Mouse (Mus musculus) brown adipose tissue, adult 24 weeks (tissue): ENCODE measurements around the gene Smok3b. TPM values are rescaled to one million over a fixed set of nuclear protein-coding genes. Genes with fewer than 3 reads are reported as not detected.

Experiments
- H3K27ac ChIP-seq: fragments of 200-500 bp; replicated peaks from 2 replicates; pipeline ENCODE4 v1.5.1; 2012; ENCODE audit warnings: low read depth, mild to moderate bottlenecking, low read length
- H3K4me1 ChIP-seq: fragments of 200-500 bp; 2 replicates; pipeline ENCODE4 v1.6.1; 2012; ENCODE audit warnings: low read length, mixed read lengths; ENCODE audit not compliant: control insufficient read depth, insufficient read depth, insufficient read length
- H3K4me3 ChIP-seq: fragments of 200-500 bp; 2 replicates; pipeline ENCODE4 v1.5.1; 2012; ENCODE audit warnings: low read depth, mild to moderate bottlenecking, low read length, moderate library complexity; ENCODE audit not compliant: insufficient read depth
- polyA plus RNA-seq: library from polyadenylated mRNA; stranded (reverse); fragments of >200 nt; gene quantifications from 2 replicates; pipeline ENCODE4 v1.2.4, GENCODE M21; 2012; ENCODE audit not compliant: missing spikeins, insufficient read depth, insufficient read length

Gene Smok3b
- polyA plus RNA-seq, 1 experiment = not detected

DNA sequence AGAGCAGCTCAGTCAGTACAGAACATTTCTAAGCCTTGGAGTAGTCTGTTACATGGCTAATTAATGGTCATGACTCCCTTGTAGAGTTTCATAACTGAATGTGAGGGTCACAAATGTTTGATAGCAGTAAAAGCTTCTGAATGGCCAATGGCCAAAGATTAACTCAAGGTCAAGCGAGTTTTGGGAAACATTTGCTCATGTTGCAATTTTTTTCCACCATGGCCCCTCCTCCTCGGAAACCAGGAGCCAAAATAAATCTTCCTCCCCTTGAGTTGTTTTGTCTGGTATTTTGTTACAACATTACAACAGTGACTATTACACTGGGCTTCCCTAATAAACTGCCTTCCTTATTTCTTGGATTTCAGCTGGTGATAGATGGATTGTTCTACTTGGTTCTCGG is 54.5 kb downstream of the Smok3b start:
- Histone ChIP-seq H3K4me1 (no peaks in the 10 kb centered on the region), H3K27ac (no peak overlapping the region), H3K4me3 (no peak overlapping the region)

DNA sequence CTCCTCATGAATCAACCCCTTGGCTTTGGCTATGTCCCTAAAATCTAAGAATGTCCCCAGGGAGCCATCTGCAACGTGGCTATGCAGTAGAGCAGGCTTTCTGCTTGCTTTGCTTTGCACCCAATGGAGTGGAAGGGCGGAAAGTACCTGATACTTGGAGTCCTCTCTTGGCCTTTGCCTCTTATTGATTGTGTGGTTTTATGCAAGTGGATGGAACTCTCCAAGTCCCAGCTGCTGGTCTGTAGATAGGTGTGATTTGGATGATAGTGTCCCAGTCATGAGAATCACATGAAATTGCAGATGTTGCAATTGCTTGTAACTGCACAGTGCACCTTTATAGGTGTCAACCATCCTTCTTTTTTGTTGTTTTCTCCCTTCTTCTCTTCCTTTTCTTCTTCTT is 54.9 kb downstream of the Smok3b start:
- no peak overlapping the region for H3K4me3 ChIP-seq
- no peak overlapping the region for H3K27ac ChIP-seq
- H3K4me1 ChIP-seq = no peaks in the 10 kb centered on the region

- H3K27ac ChIP-seq = no peak overlapping the region
- H3K4me1 ChIP-seq = 0 out of 2 replicates have a peak, but pooled peaks cover 2% of the 10 kb centered on the region
- no peak overlapping the region for H3K4me3 ChIP-seq
Observed at GRCm38 (mm10) chr5:138080456-138080855, 59.2 kb downstream of the Smok3b start.

- Histone ChIP-seq H3K27ac (no peak overlapping the region), H3K4me3 (no peak overlapping the region), H3K4me1 (peaks cover 4% of the 10 kb centered on the region; the same call in 1 of the 2 replicates)
Observed at GRCm38 (mm10) chr5:138081446-138081845, 60.2 kb downstream of the Smok3b start.

- Histone ChIP-seq H3K27ac (no peak overlapping the region), H3K4me1 (peaks cover 4% of the 10 kb centered on the region; the same call in 1 of the 2 replicates), H3K4me3 (no peak overlapping the region)
Observed at GRCm38 (mm10) chr5:138083318-138083900, 62.2 kb downstream of the Smok3b start.

GRCm38 (mm10) chr5:138083936-138084335 is 62.7 kb downstream of the Smok3b start:
- H3K27ac ChIP-seq = no peak overlapping the region
- H3K4me3 ChIP-seq = no peak overlapping the region
- peaks cover 4% of the 10 kb centered on the region; the same call in 1 of the 2 replicates for H3K4me1 ChIP-seq

DNA sequence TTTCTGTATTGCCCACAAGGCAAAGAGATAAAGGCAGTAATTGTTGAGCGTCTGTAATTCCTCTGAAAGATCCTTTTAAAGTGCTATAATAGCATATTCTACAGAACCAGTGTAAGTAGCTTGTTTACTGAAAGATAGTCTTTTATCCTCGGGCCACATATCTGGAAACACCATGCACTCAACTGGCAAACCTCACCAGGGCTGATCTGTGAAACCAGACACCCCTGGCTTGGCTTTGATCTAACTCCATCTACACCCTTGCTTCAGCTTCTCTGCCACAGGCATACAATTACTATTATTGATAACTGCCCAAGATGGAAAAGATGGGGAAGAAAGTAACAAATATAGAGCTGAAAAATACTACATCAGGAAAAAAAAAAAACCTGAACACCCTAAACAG is 63.3 kb downstream of the Smok3b start:
- Histone ChIP-seq H3K4me1 (peaks cover 4% of the 10 kb centered on the region; the same call in 1 of the 2 replicates), H3K27ac (no peak overlapping the region), H3K4me3 (peak overlapping the region; percentile 100)

- H3K4me3 ChIP-seq = peak within 1 kb of the TSS; percentile 100
- peaks cover 4% of the 10 kb centered on the region; the same call in 1 of the 2 replicates for H3K4me1 ChIP-seq
- peak within 1 kb of the TSS; percentile 85 for H3K27ac ChIP-seq
Observed at GRCm38 (mm10) chr5:138084996-138085395, 63.8 kb downstream of the Smok3b start, which contains the start of gene Zkscan1. TSS of gene Zkscan1 (plus strand) at chr5:138085084.

DNA sequence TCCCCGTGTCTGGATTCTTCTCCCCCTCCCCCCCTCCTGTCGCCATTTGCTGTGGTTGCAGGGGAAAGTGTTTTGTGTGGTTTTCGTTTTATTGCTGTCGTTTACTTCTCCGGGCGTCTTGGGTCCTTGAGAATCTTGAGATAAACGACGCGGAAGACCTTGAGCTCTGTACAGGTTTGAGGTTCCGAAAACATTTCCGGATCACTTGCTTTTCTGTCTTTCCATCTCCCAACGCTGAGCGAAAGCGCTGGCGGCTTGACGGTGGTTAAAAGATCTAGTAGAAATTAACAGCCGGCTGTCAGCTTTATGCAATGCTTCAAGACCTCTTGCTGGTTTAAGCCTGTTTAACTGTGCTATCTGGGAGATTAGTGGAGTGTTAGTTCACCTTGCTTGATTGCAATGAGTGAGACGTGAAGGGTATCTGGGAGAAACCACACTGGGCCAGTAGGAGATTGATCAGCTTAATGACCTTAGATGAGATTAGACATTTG is 64.2 kb downstream of the Smok3b start:
- Histone ChIP-seq H3K4me1 (peaks cover 4% of the 10 kb centered on the region; the same call in 1 of the 2 replicates), H3K27ac (peak overlapping the region; percentile 85), H3K4me3 (peak overlapping the region; percentile 100)

GRCm38 (mm10) chr5:138086842-138087241 is 65.6 kb downstream of the Smok3b start:
- Histone ChIP-seq H3K4me3 (no peak overlapping the region), H3K4me1 (peaks cover 4% of the 10 kb centered on the region; the same call in 1 of the 2 replicates), H3K27ac (no peak overlapping the region)

- Histone ChIP-seq H3K27ac (no peak overlapping the region), H3K4me3 (no peak overlapping the region), H3K4me1 (peaks cover 4% of the 10 kb centered on the region; the same call in 1 of the 2 replicates)
Observed at GRCm38 (mm10) chr5:138088366-138088765, 67.1 kb downstream of the Smok3b start.

- Histone ChIP-seq H3K4me3 (no peak overlapping the region), H3K4me1 (peaks cover 4% of the 10 kb centered on the region; the same call in 1 of the 2 replicates), H3K27ac (no peak overlapping the region)
Observed at GRCm38 (mm10) chr5:138089108-138089551, 67.9 kb downstream of the Smok3b start.

DNA sequence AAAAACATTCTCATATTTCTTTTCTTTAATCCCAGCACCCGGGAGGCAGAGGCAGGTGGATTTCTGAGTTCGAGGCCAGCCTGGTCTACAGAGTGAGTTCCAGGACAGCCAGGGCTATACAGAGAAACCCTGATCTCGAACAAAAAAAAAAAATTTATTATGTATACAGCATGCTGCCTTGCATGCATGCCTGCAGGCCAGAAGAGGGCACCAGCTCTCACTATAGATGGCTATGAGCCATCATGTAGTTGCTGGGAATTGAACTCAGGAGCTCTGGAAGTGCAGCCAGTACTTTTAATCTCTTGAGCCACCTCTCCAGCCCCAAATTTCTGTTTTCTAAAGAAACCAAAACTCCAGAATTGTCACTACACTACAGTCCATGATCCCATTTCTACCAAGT is 69.0 kb downstream of the Smok3b start:
- H3K4me1 ChIP-seq = peaks cover 2% of the 10 kb centered on the region; the same call in 1 of the 2 replicates
- H3K27ac ChIP-seq = no peak overlapping the region
- H3K4me3 ChIP-seq = no peak overlapping the region

DNA sequence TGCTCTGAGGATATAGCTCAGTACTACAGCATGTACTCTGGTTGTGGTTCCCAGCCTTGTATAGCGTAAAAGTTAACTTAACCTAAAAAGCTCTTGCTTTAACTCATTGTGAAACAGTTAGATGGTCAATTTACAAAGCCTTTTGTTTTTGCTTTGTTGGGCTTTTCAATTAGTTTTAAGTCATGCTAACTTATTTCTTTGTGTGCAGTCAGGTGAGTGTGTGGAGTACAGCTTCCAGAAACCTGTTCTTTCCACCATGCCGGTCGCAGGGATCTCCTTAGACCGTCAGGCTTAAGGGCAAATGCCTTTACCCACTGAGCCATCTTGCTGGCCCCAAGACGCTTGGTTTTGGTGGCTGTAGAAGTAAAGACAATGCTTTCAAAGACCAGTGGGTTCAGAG is 69.5 kb downstream of the Smok3b start:
- Histone ChIP-seq H3K4me3 (no peak overlapping the region), H3K4me1 (peaks cover 2% of the 10 kb centered on the region; the same call in 1 of the 2 replicates), H3K27ac (no peak overlapping the region)

DNA sequence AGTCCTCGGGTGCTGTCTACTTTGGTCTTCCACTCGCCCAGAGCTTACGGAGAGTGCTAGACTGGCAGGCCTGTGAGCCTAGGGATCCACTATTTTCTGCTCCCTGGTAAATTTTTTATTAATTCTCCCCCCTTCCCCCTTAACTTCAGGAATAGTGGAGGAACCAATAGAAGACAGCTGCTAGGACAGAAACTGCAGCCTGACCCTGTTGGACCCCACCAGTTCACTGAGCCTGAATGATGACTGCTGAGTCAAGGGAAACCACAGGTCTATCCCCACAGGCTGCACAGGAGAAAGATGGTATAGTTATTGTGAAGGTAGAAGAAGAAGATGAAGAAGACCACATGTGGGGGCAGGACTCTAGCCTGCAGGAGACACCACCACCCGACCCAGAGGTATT is 71.5 kb downstream of the Smok3b start:
- no peak overlapping the region for H3K4me3 ChIP-seq
- no peak overlapping the region for H3K27ac ChIP-seq
- H3K4me1 ChIP-seq = no peaks in the 10 kb centered on the region

- Histone ChIP-seq H3K27ac (no peak overlapping the region), H3K4me1 (no peaks in the 10 kb centered on the region), H3K4me3 (no peak overlapping the region)
Observed at GRCm38 (mm10) chr5:138094474-138094873, 73.2 kb downstream of the Smok3b start.
